Mouse (Mus musculus) lung, adult 2 months (tissue): Measurements from ENCODE around the gene Snx9.

Experiments used
- CTCF ChIP-seq: fragments of 200-500 bp; IDR thresholded peaks from 2 replicates; pipeline ENCODE4 v1.5.1; 2011; ENCODE audit warnings: mild to moderate bottlenecking, low read length, control low read depth; ENCODE audit not compliant: insufficient read depth
- POLR2A ChIP-seq: fragments of 200-500 bp; IDR thresholded peaks from 2 replicates; pipeline ENCODE4 v1.6.1; 2011; ENCODE audit warnings: low read depth, mild to moderate bottlenecking, control low read depth, low read length, borderline replicate concordance; ENCODE audit errors: extremely low read depth

GRCm38 (mm10) chr17:5830832-5831231 lies 10.3 kb upstream of the Snx9 start:
- TF ChIP-seq CTCF: no peak
- TF ChIP-seq POLR2A: no peak
